Mouse (Mus musculus): ENCODE data around the gene Fgd5. TPM values are rescaled to one million over a fixed set of nuclear protein-coding genes. Genes with fewer than 3 reads are reported as not detected.

The Fgd5 gene
- polyA plus RNA-seq, 1 experiment from 2014 or later = 14.7 TPM

DNA sequence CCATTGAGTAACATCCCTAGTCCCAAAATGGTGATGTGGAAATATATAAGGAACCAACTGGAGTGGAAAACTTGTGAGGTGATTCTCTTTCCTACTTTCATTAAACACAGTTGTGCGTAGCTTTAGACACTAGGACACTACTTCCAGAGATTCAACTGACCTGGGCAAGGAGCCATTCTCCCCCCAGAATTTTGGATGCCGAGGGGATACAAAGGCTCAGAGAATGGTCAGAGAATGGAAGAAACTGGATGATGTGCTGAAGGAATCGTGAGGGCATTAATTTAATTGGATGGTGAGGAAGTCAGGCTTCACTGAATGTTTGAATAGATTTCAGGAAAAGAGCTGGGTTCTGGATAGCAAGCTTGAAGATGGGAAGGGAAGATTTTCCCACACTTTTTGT is 114.1 kb downstream of the Fgd5 start:
- H3K4me2 ChIP-seq (ENCODE audit: low read length) = peak overlapping the region; percentile 74
- H3K9ac ChIP-seq (ENCODE audit: low read depth, low read length) = peak overlapping the region; percentile 99
- H3K27ac ChIP-seq (ENCODE audit: low read depth, low read length) = peak overlapping the region; percentile 100
- ATAC-seq = no peak
- WGBS = 10% methylated on average over 3 of the region's 3 CpGs
- H3K36me3 ChIP-seq (ENCODE audit: control insufficient read depth, insufficient read depth, low read length) = no peaks in the 10 kb centered on the region
- H3K27me3 ChIP-seq (replicated peaks; ENCODE audit: control insufficient read depth, insufficient read depth, low read length) = no peaks in the 10 kb centered on the region
- peaks cover 28% of the 10 kb centered on the region for H3K4me1 ChIP-seq (ENCODE audit: control insufficient read depth, insufficient read depth, low read depth, low read length)
- H3K4me3 ChIP-seq (ENCODE audit: low read length) = peak overlapping the region; percentile 98
- no peaks in the 10 kb centered on the region for H3K9me3 ChIP-seq (ENCODE audit: control insufficient read depth, low read length)

DNA sequence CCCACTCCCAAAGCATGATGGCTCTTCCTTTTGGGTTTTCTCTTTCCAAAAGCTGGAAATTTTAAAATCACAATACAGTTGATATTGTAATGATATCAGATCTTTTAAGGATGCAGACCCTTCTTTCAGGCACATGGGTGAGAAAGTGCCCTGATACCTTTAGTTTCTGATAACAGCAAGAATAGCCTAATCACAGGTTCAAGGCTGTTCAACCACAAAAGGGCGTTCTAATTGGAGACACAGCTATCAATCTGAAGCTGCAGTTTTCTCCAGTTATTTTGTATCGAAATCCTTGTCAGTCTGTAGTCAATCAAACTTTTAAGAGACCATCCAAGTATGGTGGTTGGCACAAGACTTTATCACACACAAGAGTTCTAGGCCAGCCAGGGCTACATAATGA is 115.2 kb downstream of the Fgd5 start:
- no peak overlapping the region for H3K9ac ChIP-seq (ENCODE audit: low read depth, low read length)
- no peaks in the 10 kb centered on the region for H3K9me3 ChIP-seq (ENCODE audit: control insufficient read depth, low read length)
- no peaks in the 10 kb centered on the region for H3K36me3 ChIP-seq (ENCODE audit: control insufficient read depth, insufficient read depth, low read length)
- 92% methylated on average over 2 of the region's 2 CpGs for WGBS
- H3K4me1 ChIP-seq (ENCODE audit: control insufficient read depth, insufficient read depth, low read depth, low read length) = peaks cover 28% of the 10 kb centered on the region
- no peak for ATAC-seq
- H3K4me3 ChIP-seq (ENCODE audit: low read length) = no peak overlapping the region
- no peaks in the 10 kb centered on the region for H3K27me3 ChIP-seq (replicated peaks; ENCODE audit: control insufficient read depth, insufficient read depth, low read length)
- H3K27ac ChIP-seq (ENCODE audit: low read depth, low read length) = no peak overlapping the region
- H3K4me2 ChIP-seq (ENCODE audit: low read length) = no peak overlapping the region

DNA sequence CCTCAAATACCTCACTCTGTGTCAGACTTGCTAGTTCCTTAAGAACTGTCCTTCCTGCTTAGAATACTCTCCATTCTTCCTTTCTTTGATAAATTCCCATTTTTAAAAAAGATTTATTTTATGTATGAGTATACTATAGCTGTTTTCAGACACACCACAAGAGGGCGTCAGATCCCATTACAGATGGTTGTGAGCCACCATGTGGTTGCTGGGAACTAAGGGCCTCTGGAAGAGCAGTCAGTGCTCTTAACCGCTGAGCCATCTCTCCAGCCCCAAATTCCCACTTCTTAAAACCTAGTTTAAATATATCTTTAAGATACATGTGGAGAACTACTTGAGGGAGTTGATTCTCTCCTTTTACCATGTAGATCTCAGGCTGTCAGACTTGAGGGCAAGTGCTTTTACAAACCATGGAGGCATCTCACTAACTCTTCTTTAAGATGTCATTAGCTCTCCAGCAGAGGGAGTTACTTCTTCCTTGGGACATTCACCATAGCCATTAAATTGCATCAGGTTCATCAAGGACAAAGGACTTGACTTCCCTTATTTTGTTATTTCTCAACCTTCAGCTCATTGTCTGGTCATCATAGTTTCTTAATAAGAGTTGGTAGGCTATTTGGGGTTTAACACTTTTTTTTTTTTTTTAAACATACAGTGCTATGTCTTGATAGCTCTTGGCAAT is 122.1 kb downstream of the Fgd5 start:
- Histone ChIP-seq H3K9ac (ENCODE audit: low read depth, low read length) (no peak overlapping the region), H3K27ac (ENCODE audit: low read depth, low read length) (no peak overlapping the region), H3K36me3 (ENCODE audit: control insufficient read depth, insufficient read depth, low read length) (no peaks in the 10 kb centered on the region), H3K4me3 (ENCODE audit: low read length) (no peak overlapping the region), H3K4me1 (ENCODE audit: control insufficient read depth, insufficient read depth, low read depth, low read length) (no peaks in the 10 kb centered on the region; the same call in 1 of the 2 replicates), H3K9me3 (ENCODE audit: control insufficient read depth, low read length) (no peaks in the 10 kb centered on the region), H3K4me2 (ENCODE audit: low read length) (no peak overlapping the region), H3K27me3 (replicated peaks; ENCODE audit: control insufficient read depth, insufficient read depth, low read length) (no peaks in the 10 kb centered on the region)
- 72% methylated on average over 2 of the region's 2 CpGs for WGBS
- no peak for ATAC-seq

GRCm38 (mm10) chr6:92124547-92124946 is 145.9 kb downstream of the Fgd5 start:
- ATAC-seq = no peak

More at GRCm38 (mm10) chr6:92124547-92124946, 145.9 kb downstream of the Fgd5 start:
- no peak overlapping the region for H3K9ac ChIP-seq (ENCODE audit: low read depth, low read length)
- H3K4me1 ChIP-seq (ENCODE audit: control insufficient read depth, insufficient read depth, low read depth, low read length) = no peaks in the 10 kb centered on the region
- H3K27me3 ChIP-seq (replicated peaks; ENCODE audit: control insufficient read depth, insufficient read depth, low read length) = no peaks in the 10 kb centered on the region
- no peaks in the 10 kb centered on the region for H3K36me3 ChIP-seq (ENCODE audit: control insufficient read depth, insufficient read depth, low read length)
- no peak overlapping the region for H3K27ac ChIP-seq (ENCODE audit: low read depth, low read length)
- H3K9me3 ChIP-seq (ENCODE audit: control insufficient read depth, low read length) = no peaks in the 10 kb centered on the region
- no peak overlapping the region for H3K4me3 ChIP-seq (ENCODE audit: low read length)
- H3K4me2 ChIP-seq (ENCODE audit: low read length) = no peak overlapping the region

Other genes starting within 250 kb of the Fgd5 start
- 6.3 and 8.2 TPM in 2 replicates for gene Grip2, start 151.6 kb upstream of the Fgd5 start, polyA plus RNA-seq (2015; fragmentation: Nextera tagmentation; extraction: Ambion mirVana)
- 31.1 and 33.1 TPM in 2 replicates for gene Ccdc174, start 100.8 kb upstream of the Fgd5 start, polyA plus RNA-seq (2015; fragmentation: Nextera tagmentation; extraction: Ambion mirVana)
- 1.1 and 1.2 TPM in 2 replicates for gene 4930590J08Rik, start 76.1 kb upstream of the Fgd5 start, polyA plus RNA-seq (2015; fragmentation: Nextera tagmentation; extraction: Ambion mirVana)
- gene Nr2c2, start 112.5 kb downstream of the Fgd5 start, polyA plus RNA-seq (2015; fragmentation: Nextera tagmentation; extraction: Ambion mirVana) = 16.0 and 16.5 TPM in 2 replicates
- gene Mrps25, start 205.2 kb downstream of the Fgd5 start, polyA plus RNA-seq (2015; fragmentation: Nextera tagmentation; extraction: Ambion mirVana) = 76.4 and 81.7 TPM in 2 replicates
- gene Rbsn, start 236.0 kb downstream of the Fgd5 start, polyA plus RNA-seq (2015; fragmentation: Nextera tagmentation; extraction: Ambion mirVana) = 28.6 and 34.3 TPM in 2 replicates